Mouse (Mus musculus): ENCODE measurements around the gene Slc5a6.
A peak's percentile ranks its signal among the peaks of the same experiment; 100 is the strongest.
"Not testable (repeated sequence)": the region's sequence is repeated elsewhere in the genome, so short reads cannot be mapped to it uniquely, and the experiment has no call there.

Gene Slc5a6

GRCm38 (mm10) chr5:31069810-31070209, 21.1 kb upstream of the Slc5a6 start:
- DNase-seq (ENCODE audit: low spot score), result no peak

GRCm38 (mm10) chr5:31055216-31056140, 6.8 kb upstream of the Slc5a6 start:
- DNase-seq (ENCODE audit: low spot score), result no peak

DNA sequence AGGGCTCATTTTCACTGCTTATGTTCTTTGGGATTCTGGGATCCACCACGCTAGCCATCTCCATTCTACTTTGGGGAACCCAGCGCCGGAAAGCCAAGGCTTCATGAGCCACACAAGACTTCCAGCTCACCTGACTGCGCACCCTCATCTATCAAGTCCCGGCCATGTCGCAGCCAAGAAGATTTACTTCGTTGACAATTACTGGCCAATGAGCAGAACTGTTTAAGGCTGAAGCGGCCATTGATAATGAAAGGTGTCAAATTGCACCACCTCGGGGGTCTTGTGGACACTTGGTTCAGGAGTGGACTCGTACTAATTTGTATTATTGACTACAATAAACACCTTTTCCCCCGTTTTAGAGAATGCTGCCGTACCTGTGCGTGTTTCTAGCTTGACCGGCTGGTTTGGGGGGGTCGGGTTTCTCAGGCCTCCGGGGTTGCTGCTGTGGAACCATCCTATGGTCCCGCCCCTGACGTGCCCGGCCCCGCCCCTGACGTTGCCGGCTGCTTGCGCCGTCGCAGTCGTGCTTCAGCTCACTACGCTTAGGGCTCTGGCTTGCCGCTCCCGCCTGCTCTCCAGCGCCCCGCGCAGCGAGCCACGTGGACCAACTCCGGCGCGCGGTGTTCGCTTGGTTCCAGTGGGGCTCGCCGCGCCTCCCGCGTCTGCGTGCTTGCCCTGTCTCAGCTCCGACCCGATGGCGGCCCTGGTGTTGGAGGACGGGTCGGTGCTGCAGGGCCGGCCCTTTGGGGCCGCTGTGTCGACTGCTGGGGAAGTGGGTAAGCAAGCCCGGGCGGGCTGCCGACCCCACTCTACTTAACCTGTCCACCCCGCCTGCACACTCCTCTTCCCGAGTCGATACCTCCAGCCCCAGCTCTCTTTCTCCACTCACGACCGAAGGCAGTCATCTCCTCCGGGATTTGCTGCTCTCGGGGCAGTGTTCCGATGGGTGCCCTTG, 5.8 kb upstream of the Slc5a6 start, which contains the start of gene Cad:
Gene Cad, plus strand, starts transcription at position 520 of the 955 bp plus-strand sequence.
- peak; percentile 86 for DNase-seq (ENCODE audit: low spot score)

GRCm38 (mm10) chr5:31053728-31054127, 5.0 kb upstream of the Slc5a6 start:
- DNase-seq (ENCODE audit: low spot score), result not testable (repeated sequence)

DNA sequence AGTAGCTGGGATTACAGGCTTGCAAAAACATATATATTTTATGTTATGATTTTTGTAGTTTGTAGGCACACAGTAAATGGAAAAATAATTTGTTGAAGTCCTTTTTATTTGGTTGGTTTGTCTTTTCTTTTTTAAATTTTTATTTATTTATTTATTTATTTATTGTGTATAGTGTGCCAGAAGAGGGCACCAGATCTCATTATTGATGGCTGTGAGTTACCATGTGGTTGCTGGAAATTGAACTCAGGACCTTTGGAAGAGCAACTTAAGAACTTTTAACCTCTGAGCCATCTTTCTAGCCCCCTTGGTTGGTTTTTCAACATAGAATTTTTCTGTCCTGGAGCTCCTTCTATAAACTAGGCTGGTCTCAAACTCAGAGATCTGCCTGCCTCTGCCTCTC, 1.7 kb upstream of the Slc5a6 start:
- DNase-seq (ENCODE audit: low spot score), result no peak

GRCm38 (mm10) chr5:31047848-31048762, 619 bp downstream of the Slc5a6 start, which contains the start of gene Atraid:
Gene Atraid, plus strand, starts transcription at chr5:31048312.
- DNase-seq (ENCODE audit: low spot score), result peak; percentile 97

- DNase-seq (ENCODE audit: low spot score), result no peak
Observed at GRCm38 (mm10) chr5:31047074-31047473, 1.6 kb downstream of the Slc5a6 start.

DNA sequence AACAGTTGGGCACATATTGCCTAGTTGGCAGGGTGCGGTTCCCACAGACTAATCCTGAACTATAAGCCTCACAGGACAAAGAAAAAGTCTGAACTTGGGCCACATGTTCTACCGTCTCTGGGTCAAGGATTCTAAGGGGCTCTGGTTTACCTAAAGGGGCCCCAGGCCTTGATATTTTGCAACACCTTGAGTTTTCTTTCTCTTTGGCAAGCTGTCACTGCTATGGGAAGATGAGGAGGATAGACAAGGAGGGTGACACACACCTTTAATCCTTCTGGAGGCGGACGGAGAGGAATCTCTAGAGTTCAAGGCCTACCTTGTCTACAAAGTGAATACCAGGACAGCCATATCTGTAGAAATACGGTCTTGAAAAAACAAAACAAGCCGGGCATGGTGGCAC, 2.3 kb downstream of the Slc5a6 start:
- no peak for DNase-seq (ENCODE audit: low spot score)

DNA sequence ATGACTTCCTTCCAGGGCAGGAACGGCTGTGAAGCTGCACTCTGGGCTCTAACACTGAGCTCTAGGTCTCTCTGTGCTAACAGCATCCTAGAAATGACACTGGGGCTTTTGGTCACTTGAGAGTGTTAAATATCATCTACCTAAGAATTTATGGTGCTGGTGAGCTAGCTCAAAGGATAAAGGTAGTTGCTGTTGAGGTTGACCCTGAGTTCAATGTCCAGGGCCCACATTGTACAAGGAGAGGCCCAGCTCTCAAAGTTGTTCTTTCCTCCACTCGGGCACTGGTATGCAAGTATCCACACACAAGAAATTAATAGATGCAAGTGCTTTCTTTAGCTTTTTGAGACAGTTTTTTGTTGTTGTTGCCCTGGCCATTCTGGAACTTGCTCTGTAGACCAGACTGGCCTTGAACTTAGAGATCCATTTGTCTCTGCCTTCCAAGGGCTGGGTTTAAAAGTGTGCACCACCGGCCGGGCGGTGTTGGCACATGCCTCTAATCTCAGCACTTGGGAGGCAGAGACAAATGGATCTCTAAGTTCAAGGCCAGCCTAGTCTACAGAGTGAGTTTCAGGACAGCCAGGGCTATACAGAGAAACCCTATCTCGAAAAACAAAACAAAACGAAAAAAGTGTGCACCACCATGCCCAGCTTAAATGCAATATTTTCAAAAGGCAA, 10.4 kb downstream of the Slc5a6 start:
- no peak for DNase-seq (ENCODE audit: low spot score)

DNA sequence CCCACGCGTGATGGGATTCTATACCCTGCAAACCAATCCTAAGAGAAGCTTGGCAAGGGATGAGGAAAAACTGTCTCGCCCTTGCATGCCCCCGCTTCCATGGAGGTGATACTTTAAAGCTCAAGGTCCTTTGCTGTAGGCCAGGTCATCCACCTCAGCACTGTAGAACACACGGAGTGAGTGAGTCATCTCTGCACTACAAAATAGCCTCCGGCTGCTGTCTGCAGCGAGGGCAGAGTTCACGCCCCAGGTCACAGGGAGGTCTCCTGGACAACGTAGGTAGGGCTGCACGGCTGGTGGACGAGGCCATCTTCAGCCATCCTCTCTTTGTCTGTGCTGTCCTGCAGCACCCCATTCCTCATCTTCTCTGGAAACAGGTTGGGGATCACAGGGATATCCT, 12.2 kb downstream of the Slc5a6 start:
- DNase-seq (ENCODE audit: low spot score), result not testable (repeated sequence)

DNA sequence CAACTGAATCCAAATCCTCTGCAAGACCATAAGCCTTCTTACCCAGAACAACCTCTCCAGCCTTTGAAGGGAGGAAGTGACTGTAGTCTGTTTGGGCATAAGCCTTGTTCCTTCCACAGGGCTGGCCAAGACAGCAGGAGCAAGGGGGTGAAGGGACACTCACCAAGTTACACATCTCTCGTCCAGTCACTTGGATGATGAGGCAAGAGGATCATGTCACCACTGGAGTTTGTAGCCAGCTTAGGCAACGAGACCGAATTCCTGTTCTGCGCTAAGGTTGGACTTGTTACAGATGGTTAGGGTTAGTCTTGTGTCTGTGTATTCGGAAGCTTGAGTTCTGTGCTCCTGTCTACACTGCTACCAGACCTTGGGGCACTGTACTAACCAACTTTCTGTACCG, 14.1 kb downstream of the Slc5a6 start:
- DNase-seq (ENCODE audit: low spot score), result no peak

DNA sequence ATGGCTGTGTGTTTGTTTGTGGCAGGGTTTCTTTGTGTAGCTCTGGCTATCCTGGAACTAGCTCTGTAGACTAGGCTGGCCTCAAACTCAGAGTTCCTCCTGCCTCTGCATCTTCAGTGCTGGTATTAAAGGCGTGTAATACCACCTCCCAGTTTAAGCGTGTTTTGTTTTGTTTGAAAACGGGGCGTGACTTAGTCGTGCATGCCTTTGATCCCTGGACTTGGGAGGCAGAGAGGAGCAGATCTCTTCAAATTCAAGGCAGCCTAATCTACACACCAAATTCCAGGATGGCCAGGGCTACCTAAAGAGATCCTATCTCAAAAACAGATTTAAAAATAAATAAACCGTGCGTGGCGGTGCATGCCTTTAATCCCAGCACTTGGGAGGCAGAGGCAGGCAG, 17.2 kb downstream of the Slc5a6 start:
- DNase-seq (ENCODE audit: low spot score), result no peak

GRCm38 (mm10) chr5:31030926-31031325, 17.8 kb downstream of the Slc5a6 start:
- no peak for DNase-seq (ENCODE audit: low spot score)

DNA sequence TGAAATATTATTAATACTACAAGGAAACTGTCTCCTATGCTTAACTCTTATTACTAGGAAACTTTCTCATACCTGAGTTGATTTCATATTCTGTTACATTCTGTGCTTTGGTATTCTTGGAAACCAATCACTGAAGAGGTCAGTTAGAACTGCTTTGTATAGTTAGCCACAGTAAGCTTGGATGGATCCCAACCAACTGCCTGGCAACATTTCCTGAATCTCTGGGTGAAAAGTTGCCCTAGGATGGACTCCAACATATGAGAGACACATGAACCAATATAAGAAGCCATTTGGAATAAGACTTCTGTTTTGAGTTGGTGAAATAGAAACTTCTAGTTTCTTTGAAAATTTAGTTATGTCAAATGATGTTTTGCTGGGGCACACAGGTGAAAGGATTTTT, 24.1 kb downstream of the Slc5a6 start:
- no peak for DNase-seq (ENCODE audit: low spot score)

GRCm38 (mm10) chr5:31023254-31023653, 25.5 kb downstream of the Slc5a6 start:
- DNase-seq (ENCODE audit: low spot score), result no peak

DNA sequence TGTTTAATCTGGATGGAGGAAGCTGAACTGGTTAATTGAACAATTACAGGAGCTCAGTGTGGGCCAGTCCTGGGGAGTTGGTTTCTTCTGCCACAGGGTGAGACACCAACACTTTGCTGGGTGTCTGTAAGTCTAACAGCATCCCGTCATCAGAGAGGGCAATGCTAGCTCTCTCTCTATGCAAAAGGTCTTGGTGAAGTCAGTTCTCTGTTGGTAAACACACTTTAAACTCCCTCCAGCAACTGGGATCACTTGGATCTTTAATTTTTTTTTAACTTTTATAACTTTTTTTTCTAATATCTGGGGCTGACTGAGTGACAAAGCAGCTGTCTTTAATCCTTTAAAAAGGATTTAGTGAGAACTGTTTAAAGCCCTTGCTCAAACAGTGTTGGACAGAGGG, 26.0 kb downstream of the Slc5a6 start:
- DNase-seq (ENCODE audit: low spot score), result no peak

DNA sequence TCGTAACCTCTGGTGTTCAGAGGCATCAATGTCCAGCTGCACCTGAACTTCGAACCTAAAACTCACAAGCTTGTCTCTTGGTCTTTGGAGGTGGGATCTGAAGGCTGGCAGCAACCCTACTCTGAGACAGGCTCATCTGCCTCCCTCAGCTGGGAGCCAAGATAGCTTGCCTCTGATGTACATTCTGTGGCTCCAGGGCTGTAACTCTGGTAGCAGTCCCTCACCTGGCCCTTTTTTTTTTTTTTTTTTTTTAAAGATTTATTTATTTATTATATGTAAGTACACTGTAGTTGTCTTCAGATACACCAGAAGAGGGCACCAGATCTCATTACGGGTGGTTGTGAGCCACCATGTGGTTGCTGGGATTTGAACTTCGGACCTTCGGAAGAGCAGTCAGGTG, 26.9 kb downstream of the Slc5a6 start:
- not testable (repeated sequence) for DNase-seq (ENCODE audit: low spot score)

DNA sequence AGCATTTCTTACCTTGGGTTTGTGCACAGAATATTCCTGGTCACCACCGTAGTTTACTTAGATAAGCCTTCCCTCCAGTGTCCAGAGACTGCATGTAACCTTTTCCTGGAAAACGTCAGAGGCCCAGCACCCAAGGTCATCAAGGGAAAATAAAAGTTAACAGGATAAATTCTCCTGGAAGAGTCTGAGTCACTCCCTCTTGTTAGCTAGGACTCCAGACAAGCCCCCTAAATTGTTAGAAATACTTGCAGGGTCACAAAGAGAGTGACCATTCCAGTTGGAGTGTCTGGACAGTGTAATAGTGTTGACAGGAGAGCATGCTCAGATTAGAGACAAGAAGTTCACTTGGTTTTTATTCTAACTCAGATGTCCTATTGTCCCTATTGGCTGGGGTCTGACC, 32.8 kb downstream of the Slc5a6 start:
- DNase-seq (ENCODE audit: low spot score), result no peak

DNA sequence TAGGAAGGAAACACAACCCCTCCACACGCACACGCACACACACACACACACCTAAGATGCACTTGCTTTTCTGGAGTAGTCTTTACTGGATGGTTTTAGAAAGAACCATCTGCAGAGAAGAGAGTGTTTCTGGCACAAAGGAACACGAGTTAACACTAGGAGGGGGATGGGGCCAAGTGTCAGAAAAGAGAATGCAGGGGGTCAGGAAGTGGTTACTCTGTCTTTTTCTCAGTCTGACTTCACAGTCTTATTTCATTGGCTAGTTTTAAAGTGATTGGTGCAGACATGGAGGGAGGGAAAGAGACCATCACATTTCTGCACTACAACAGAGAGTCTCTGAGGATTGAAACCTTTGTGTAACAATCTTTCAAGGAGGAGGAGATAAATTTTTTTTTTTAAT, 36.0 kb downstream of the Slc5a6 start:
- no peak for DNase-seq (ENCODE audit: low spot score)

DNA sequence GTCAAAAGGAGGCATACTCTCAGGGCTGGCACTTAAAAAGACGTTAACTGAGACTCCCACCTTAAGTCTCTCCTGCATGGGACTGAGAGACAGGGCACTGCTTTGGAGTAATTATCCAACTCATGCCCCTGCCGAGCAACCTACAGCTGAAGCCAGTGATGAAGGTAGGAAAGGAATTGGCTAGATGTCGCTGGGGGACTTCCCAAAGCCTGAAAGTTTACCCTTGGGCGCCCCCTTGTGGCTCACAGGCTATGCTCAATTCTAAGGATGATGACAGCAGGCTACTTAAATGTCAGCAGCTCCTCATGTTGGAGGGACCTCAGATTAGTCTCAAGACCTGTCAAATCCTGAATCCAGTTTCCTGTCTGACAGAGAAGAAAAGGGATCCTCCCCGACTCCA, 44.5 kb downstream of the Slc5a6 start:
- DNase-seq (ENCODE audit: low spot score), result peak; percentile 85

DNA sequence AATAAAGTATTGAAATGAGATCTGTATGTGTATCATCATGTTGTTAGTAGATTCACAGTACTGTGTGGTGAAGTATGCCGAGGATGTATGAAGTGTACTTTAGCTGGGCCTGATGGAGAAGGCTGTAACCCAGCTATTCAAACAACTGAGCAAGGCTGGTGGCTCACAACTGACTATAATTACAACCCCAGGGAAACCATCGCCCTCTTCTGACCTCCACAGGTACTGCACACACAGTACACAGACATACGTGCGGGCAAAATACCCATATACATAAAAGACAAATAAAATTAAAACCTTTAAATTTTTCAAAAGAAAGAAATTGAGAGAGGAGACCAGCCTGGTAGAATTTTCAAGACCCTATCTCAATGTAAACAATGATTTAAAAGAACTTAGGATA, 47.2 kb downstream of the Slc5a6 start:
- no peak for DNase-seq (ENCODE audit: low spot score)
